31 mouse cellular contexts compared by ENCODE assay signal in the genomic region with DNA sequence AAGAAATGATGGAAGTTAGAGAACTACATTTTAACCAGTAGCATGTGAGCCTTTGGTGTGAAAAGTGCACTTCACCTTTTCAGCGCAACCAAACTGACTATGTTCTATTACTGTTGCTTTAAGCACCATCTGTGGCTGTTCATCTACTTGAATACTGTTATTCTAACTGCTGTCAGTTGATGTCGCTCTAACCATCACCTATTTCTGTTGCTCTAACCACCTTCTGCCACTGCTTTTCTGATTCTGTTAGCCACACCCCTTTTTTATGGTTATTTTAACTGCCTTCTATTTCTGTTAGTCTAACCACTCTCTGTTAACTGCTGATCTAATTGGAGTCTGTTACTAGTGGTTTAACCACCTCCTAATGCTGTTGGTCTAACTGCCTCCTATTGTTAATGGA. TPM values are rescaled to one million over a fixed set of nuclear protein-coding genes. Genes with fewer than 3 reads are reported as not detected.
A peak's percentile ranks its signal among the peaks of the same experiment; 100 is the strongest.
DNase-seq lines count a peak whose midpoint lies in the region; TF ChIP-seq lines count a peak whose summit lies in the region.
"Had no signal": no experiment of that assay in that cellular context is flagged by ENCODE, and none has a peak within 500 bp of the region (broad histone marks: within the 10 kb centered on the region; RNA-seq: fewer than 3 reads in every experiment).

No protein-coding gene starts in this region.

- H3K4me3 ChIP-seq in layer of hippocampus, adult 2 months = no peak overlapping the region
- H3K4me3 ChIP-seq: embryonic facial prominence, embryonic 10.5 days; embryonic facial prominence, embryonic 13.5 days; erythroblast, embryonic 14.5 days; forebrain, embryonic 12.5 days; gastrocnemius, adult 2 months; heart, adult 2 months; heart, embryonic 10.5 days; heart, embryonic 13.5 days had no signal

- no peak overlapping the region for H3K27ac ChIP-seq in layer of hippocampus, adult 2 months
- H3K27ac ChIP-seq: embryonic facial prominence, embryonic 10.5 days; embryonic facial prominence, embryonic 13.5 days; forebrain, embryonic 12.5 days; gastrocnemius, adult 2 months; heart, adult 2 months; heart, embryonic 10.5 days; heart, embryonic 13.5 days; hindbrain, embryonic 14.5 days; hindbrain, postnatal 0 days had no signal

- peak; percentile 32 for TF ChIP-seq CTCF in layer of hippocampus, adult 2 months (conservative IDR thresholded peaks at IDR 0.05)

- no peak for DNase-seq in layer of hippocampus, adult 2 months (ENCODE audit: low spot score in 2 of 2)
- no peak for DNase-seq in layer of hippocampus, postnatal 10 days (ENCODE audit: low spot score in 2 of 2)
- DNase-seq in 416B (ENCODE audit: low read depth) (peak; percentile 57), A20 (ENCODE audit: low read depth, low spot score) (peak; percentile 30), R1 (ENCODE audit: low read depth, low spot score) (peak; percentile 2), liver (no peak), MN1 (ENCODE audit: low spot score) (no peak)
- no peak for DNase-seq in gastrocnemius, adult 8-10 months (ENCODE audit: low spot score in 2 of 2)
- DNase-seq: adrenal gland, adult 8-10 months; adrenal gland, postnatal 36 days; B cell, adult 2 months; cerebellum, adult 18-20 months; cerebellum, adult 9-10 months; cerebellum, postnatal 36 days; embryo, embryonic 11 days; forebrain, postnatal 0 days; gastrocnemius, adult 2 months; gastrocnemius, postnatal 25 days; heart, adult 2 months; heart, postnatal 14 days; heart, postnatal 4 days; kidney, adult 11 months had no signal

RNA-seq across cellular contexts. Expression of gene Hypm, which starts 11.9 kb away (rescaled TPM):
- total RNA-seq in layer of hippocampus, adult 2 months (2021) = not detected
- not detected for total RNA-seq in layer of hippocampus, postnatal 10 days (2021)
- total RNA-seq in gastrocnemius, adult 8-10 months (2022) = not detected
- total RNA-seq: adrenal gland, postnatal 36 days; ES-E14; forebrain, postnatal 0 days; gastrocnemius, adult 2 months; gastrocnemius, postnatal 25 days; heart, adult 2 months; heart, postnatal 14 days; heart, postnatal 4 days; hindbrain, postnatal 0 days had no signal

RNA-seq across cellular contexts. Expression of gene H2al3, which starts 14.7 kb away (rescaled TPM):
- total RNA-seq in layer of hippocampus, adult 2 months (2021) = not detected
- not detected for total RNA-seq in layer of hippocampus, postnatal 10 days (2021)
- not detected for total RNA-seq in gastrocnemius, adult 8-10 months (2022)
- total RNA-seq: ES-E14; forebrain, postnatal 0 days; gastrocnemius, adult 2 months; gastrocnemius, postnatal 25 days; heart, adult 2 months; heart, postnatal 14 days; heart, postnatal 4 days; hindbrain, postnatal 0 days had no signal

RNA-seq across cellular contexts. Expression of gene Sytl5, which starts 50.6 kb away (rescaled TPM):
- 1 to 10 TPM; 5.1 to 9.2 TPM for total RNA-seq in layer of hippocampus, adult 2 months (2021)
- 1 to 10 TPM; 2.1 to 2.3 TPM for total RNA-seq in layer of hippocampus, postnatal 10 days (2021)
- under 1 TPM in 1 of 4 experiments, not detected in 3; 0.35 TPM for total RNA-seq in gastrocnemius, adult 8-10 months (2022)

Comparison
In these comparisons a context has a peak if more than half of its experiments do, and no peak if none do; other contexts are left out.
1. DNase-seq: peak in 416B (single experiment), A20 (single experiment) and R1 (single experiment); none in layer of hippocampus, adult 2 months (0 of 2), layer of hippocampus, postnatal 10 days (0 of 2), liver (single experiment), gastrocnemius, adult 8-10 months (0 of 2) and MN1 (single experiment).